Mouse (Mus musculus) olfactory bulb, adult 2 months (tissue): ENCODE data around the gene Cpn1.

Experiments
- CTCF ChIP-seq: fragments of 200-500 bp; IDR thresholded peaks from 2 replicates; pipeline ENCODE4 v1.5.1; 2012; ENCODE audit warnings: low read depth, mild to moderate bottlenecking, low read length, moderate library complexity; ENCODE audit not compliant: insufficient read depth
- POLR2A ChIP-seq: fragments of 200-500 bp; IDR thresholded peaks from 2 replicates; pipeline ENCODE4 v1.6.1; 2012; ENCODE audit warnings: mild to moderate bottlenecking, low read depth, low read length, moderate library complexity; ENCODE audit not compliant: insufficient read depth

GRCm38 (mm10) chr19:43986069-43986794 is at the start of gene Cpn1:
- no peak for TF ChIP-seq CTCF
- no peak for TF ChIP-seq POLR2A
